Mouse (Mus musculus) forelimb bud, embryonic 11.5 days (tissue): ENCODE results near the gene Ireb2.
A peak's percentile ranks its signal among the peaks of the same experiment; 100 is the strongest.
"Not testable (repeated sequence)": the region's sequence is repeated elsewhere in the genome, so short reads cannot be mapped to it uniquely, and the experiment has no call there.

ENCODE experiments used
- DNase-seq: peaks from one replicate; pipeline ENCODE4 v3.0.0-alpha.2; 2012; ENCODE audit warnings: low read depth, low spot score

The Ireb2 gene

DNA sequence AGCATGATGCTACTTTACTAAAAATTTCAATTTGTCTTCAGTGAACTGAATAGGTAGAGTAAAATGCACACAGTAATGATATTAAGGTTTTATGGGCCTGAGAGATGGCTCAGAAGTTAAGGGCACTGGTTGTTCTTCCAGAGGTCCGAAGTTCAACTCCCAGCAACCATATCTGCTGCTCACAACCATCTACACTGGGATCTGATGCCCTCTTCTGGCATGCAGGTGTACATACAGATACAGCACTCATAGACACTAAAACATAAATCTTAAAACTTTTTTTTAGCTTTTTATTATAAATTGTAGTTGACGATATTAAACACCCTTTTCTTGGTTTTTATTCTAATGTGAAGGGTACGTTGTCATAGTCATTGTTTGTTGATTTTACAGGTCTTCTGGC lies 33.5 kb downstream of the Ireb2 start:
- DNase-seq: no peak

DNA sequence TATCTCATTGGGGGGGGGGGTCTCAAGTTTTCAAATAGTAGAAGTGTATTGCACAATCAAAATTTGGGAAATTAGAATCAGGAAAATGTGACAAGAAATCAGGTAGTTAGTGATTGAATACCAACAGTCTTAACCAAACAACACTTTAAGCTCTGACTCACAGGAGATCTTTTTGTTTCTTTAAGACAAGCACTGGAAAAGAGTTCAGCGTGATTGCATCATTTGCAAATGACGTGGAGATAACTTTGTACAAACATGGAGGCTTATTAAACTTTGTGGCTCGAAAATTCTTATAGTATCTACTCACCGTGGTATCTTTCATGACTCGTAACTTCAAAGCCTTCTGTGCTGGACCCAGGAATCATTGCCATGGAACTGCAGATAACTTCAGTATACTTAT lies 45.9 kb downstream of the Ireb2 start:
- DNase-seq: no peak

DNA sequence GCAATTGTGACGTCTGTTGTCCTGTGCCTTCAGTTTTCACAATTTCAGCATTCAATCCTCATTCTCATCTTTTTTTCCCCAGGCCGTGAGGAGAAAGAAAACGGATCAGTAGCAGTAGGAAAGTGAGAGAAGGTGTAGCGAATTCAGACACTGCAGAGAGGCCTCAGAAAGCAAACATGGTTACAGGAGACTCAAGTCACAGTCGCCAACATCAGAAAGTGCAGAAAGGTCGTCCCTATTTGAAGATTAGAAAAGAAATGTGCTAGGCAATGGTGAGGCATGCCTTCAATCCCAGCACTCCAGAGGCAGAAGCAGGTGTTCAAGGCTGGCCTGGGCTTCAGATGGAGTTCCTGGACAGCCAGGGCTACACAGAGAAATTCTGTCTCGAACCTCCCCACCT lies 52.0 kb downstream of the Ireb2 start:
- DNase-seq: no peak

DNA sequence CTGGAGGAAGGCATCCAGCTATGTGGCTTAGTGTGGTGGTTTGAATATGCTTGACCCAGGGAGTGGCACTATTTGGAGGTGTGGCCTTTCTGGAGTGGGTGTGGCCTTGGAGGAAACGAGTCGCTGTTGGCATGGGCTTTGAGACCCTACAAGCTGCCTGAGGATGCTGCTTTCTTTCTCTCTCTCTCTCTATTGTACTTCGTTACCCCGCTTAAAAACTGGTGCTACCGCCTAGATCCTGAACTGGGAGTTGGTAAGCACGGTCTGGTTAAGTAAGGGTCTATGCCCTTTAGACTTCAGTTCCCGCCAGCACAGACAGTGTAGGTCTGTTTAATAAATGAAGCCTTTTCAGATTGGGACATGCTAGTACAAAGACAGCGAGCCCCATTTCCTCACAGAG lies 52.8 kb downstream of the Ireb2 start:
- DNase-seq: peak; percentile 7

DNA sequence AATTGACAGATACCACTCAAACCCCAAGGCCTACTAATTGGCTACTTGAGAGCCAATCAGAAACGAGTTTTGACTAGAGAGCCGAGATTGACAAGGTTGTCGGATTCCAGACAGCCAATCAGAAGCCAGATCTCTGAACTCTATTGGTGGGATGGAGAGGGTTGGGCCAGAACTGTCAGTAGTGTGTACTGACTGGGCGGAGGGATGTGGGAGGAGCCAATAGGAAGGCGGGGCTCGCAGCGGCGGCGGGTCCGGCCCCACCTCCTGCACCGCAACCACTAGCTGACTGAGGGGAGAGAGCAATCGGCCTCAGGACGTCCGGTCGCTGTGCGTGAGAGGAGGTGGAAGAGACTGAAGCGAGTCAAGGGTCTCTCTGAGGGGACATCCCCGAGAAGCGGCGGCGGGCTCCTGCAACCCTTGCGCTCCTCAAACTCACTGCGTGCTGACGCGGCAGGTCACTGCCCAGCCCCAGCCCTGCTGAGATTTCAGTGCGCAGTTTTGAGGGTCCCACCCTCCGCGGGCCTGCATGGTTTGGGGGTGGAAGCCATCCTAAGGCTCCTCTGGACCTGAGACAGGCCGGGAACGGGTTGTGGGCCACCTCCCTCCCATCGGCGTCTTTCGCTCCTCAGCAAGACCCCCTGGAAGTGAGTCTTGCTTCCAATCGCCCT lies 53.6 kb downstream of the Ireb2 start, which contains the start of gene Hykk:
Hykk (plus strand) TSS at position 274 of the 668 bp plus-strand sequence.
- peak; percentile 95 for DNase-seq

DNA sequence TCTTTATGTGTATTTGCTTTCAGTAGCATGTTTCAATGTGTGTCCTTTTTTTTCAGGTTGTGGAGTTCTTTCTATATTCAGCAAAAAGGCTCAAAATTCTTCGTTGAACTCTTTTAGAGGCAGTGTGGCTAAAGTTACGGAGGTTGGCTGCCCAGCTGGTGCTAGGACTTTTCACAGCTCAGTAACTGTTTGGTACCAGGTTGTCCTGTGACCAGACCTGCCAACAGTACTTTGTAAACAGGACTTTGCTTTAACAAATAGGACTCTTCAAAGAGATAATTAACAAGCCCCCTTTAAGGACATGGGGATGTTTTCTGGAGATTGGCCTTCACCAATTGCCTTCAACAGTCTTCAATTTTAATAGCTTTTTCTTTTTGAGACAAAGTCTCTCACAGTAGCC lies 54.6 kb downstream of the Ireb2 start:
- DNase-seq: no peak

- DNase-seq: no peak
These were observed 55.2 kb downstream of the Ireb2 start for GRCm38 (mm10) chr9:54918781-54919180.

- no peak for DNase-seq
These were observed 56.4 kb downstream of the Ireb2 start for GRCm38 (mm10) chr9:54919946-54920345.

DNA sequence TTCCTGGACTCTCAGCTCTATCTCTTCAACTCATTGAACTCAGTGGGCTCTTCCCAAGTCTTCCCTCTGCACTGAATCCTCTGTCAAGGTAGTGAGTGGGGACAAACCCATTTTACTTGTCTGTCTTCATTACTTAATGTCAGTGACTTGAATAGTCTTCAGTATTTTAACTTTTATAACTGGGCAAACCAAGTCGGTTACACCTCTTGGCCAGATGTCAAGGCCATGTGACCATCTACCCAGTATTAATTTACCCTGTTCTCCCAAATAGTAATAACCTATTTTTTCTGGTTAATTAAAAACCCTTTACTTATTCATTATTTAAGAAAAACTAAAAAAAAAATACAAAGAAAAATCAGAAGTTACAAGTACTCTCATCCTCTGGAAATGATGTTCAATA lies 67.2 kb downstream of the Ireb2 start:
- DNase-seq: no peak

DNA sequence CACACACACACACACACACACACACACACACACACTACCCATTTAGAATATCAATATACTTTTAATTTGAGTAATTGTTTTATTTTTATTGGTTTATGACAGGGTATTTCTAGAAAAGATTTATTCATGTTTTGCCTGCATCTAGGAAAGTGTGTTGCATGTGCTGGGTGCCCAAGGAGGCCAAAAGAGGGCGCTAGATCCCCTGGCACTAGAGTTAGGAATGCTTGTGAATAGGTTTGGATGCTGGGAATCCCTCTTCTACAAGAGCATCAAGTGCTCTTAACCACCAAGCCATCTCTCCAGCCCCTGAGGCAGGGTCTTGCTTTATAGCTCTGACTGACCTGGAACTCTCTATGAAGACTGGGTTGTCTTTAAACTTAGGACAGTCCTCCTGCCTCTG lies 68.2 kb downstream of the Ireb2 start:
- DNase-seq: no peak

DNA sequence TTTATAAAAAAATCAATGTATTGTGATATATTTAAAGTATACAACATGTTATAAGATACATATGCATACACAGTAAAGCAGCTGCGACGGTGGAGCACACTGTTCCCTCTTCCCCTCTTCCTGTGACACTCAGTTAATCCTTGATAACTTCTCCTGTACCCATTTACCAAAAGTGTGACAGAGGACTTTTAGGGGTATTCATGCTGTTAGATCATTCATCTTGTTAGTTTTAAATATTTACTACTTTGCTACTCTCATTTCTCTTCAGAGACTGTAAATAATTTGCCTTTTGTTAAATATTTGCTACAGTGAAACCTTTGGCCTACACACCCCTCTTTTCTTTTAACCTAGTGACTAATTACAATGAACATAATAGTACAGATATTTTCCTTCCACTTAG lies 68.8 kb downstream of the Ireb2 start:
- DNase-seq: no peak

- DNase-seq: no peak
These were observed 78.5 kb downstream of the Ireb2 start for GRCm38 (mm10) chr9:54942071-54942470.

GRCm38 (mm10) chr9:54944467-54944866 lies 80.9 kb downstream of the Ireb2 start:
- no peak for DNase-seq

DNA sequence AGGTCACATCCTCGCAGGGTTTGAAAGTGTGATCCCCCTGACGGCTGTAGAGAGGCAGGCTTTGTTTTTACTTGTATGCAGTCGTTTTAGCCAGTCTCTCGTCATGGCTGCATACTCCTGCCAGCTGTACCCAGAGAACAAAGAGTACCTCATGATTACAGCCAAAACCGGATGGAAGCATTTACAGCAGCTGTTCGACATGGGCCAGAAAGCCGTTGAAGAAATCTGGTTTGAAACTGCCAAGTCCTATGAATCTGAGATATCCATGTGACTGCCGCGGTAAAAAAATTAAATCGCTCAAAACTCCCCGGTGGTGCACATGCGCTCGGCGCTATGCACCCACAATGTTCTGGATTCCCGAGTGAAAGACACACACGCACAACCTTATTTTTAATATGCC lies 82.7 kb downstream of the Ireb2 start:
- no peak for DNase-seq

DNA sequence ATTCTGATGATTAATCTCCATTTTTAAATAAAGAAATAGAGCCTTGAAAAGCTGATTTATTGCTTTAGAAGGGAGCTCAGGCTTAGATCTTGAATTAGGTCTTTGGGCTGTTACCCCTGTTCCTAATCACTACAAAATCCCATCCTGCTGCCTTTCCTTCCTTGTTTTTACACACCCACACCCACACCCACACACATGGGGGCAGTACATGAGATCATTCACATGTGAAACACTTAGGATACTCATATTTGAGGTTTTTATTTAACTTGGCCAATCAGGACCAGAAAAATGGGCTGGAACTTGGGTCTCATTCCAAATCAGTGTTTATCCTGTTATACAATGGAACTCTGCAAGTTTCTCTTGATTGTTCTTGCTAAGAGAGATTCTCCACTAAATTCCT lies 85.9 kb downstream of the Ireb2 start:
- no peak for DNase-seq

- DNase-seq: not testable (repeated sequence)
These were observed 86.6 kb downstream of the Ireb2 start for GRCm38 (mm10) chr9:54950162-54950561.

DNA sequence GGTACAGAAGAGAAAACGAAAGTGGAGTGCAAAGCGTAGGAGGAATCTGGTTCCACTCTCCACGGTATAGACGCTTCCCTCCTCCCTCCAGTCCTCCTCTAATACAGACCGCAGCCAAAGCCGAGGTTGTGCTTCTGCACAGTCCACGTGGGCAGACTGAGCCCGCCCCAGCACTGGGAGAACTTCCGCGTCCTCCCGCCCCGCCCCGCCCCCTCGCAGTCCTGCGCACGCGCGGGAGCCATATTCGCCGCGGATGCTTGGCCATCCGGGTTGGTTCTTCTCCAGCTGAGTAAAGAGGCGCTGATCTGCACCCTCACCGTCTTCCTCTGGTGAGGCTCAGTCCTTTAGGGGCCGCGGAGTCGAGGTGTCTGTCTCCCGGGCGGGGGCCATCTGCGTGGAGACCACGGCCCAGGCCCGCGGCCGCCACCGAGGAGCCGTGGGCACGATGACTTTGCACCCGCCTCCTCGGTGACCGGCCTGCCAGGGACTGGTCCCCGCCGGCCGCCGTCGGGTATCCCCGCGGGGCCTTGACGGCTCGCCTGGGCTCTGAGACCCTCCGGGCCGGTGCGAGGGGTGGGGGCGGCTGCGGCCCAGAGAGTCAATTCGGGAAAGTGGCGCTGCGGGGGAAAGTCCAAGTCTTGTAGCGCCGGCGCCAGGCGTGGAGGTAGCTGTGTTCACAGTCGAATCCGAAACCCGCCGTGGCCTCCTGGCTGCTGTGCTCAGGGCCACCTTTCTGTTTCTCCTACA lies 87.2 kb downstream of the Ireb2 start, which contains the start of the genes Psma4 and AY074887:
Psma4 (plus strand) TSS at position 216 of the 747 bp plus-strand sequence.
AY074887 (minus strand) TSS at position 424 of the 747 bp plus-strand sequence.
- peak; percentile 88 for DNase-seq

- no peak for DNase-seq
These were observed 97.5 kb downstream of the Ireb2 start for GRCm38 (mm10) chr9:54961059-54961458.
